Mouse (Mus musculus): ENCODE data around the gene Medag.

Gene Medag

GRCm38 (mm10) chr5:149411509-149412193 is at the start of gene Medag:
Medag (plus strand) TSS chr5:149411749.
- no peak for DNase-seq (ENCODE audit: low read depth, low spot score)

GRCm38 (mm10) chr5:149362626-149363025 is 48.9 kb upstream of the Medag start:
- DNase-seq (ENCODE audit: low read depth, low spot score): no peak

GRCm38 (mm10) chr5:149363903-149364755 is 47.4 kb upstream of the Medag start:
- DNase-seq (ENCODE audit: low read depth, low spot score): no peak

- DNase-seq (ENCODE audit: low read depth, low spot score): no peak
Observed at GRCm38 (mm10) chr5:149367011-149367410, 44.5 kb upstream of the Medag start.

GRCm38 (mm10) chr5:149367544-149368466 is 43.7 kb upstream of the Medag start:
- DNase-seq (ENCODE audit: low read depth, low spot score): no peak

GRCm38 (mm10) chr5:149368575-149369312 is 42.8 kb upstream of the Medag start:
- no peak for DNase-seq (ENCODE audit: low read depth, low spot score)

GRCm38 (mm10) chr5:149369373-149370035 is 42.0 kb upstream of the Medag start:
- DNase-seq (ENCODE audit: low read depth, low spot score): no peak

- DNase-seq (ENCODE audit: low read depth, low spot score): no peak
Observed at GRCm38 (mm10) chr5:149372018-149372417, 39.5 kb upstream of the Medag start.

- no peak for DNase-seq (ENCODE audit: low read depth, low spot score)
Observed at GRCm38 (mm10) chr5:149373224-149373623, 38.3 kb upstream of the Medag start.

- no peak for DNase-seq (ENCODE audit: low read depth, low spot score)
Observed at GRCm38 (mm10) chr5:149374026-149374425, 37.5 kb upstream of the Medag start.

GRCm38 (mm10) chr5:149375074-149375888 is 36.3 kb upstream of the Medag start:
- no peak for DNase-seq (ENCODE audit: low read depth, low spot score)

- DNase-seq (ENCODE audit: low read depth, low spot score): peak; percentile 83
Observed at GRCm38 (mm10) chr5:149375889-149376212, 35.7 kb upstream of the Medag start.

- DNase-seq (ENCODE audit: low read depth, low spot score): no peak
Observed at GRCm38 (mm10) chr5:149376367-149376766, 35.2 kb upstream of the Medag start.

GRCm38 (mm10) chr5:149377253-149377652 is 34.3 kb upstream of the Medag start:
- DNase-seq (ENCODE audit: low read depth, low spot score): no peak

- no peak for DNase-seq (ENCODE audit: low read depth, low spot score)
Observed at GRCm38 (mm10) chr5:149378566-149378965, 33.0 kb upstream of the Medag start.

GRCm38 (mm10) chr5:149379131-149379784 is 32.3 kb upstream of the Medag start:
- no peak for DNase-seq (ENCODE audit: low read depth, low spot score)

GRCm38 (mm10) chr5:149379861-149380260 is 31.7 kb upstream of the Medag start:
- DNase-seq (ENCODE audit: low read depth, low spot score): no peak

- no peak for DNase-seq (ENCODE audit: low read depth, low spot score)
Observed at GRCm38 (mm10) chr5:149380388-149380916, 31.1 kb upstream of the Medag start.

GRCm38 (mm10) chr5:149381948-149382347 is 29.6 kb upstream of the Medag start:
- DNase-seq (ENCODE audit: low read depth, low spot score): no peak

Data from WW6 (cell line).